Mouse (Mus musculus): ENCODE measurements around the gene Tex10. TPM values are rescaled to one million over a fixed set of nuclear protein-coding genes. Genes with fewer than 3 reads are reported as not detected.
"Not testable (repeated sequence)": the region's sequence is repeated elsewhere in the genome, so short reads cannot be mapped to it uniquely, and the experiment has no call there.

Tex10 gene
- polyA plus RNA-seq, 1 experiment from 2014 or later = 54.0 TPM

DNA sequence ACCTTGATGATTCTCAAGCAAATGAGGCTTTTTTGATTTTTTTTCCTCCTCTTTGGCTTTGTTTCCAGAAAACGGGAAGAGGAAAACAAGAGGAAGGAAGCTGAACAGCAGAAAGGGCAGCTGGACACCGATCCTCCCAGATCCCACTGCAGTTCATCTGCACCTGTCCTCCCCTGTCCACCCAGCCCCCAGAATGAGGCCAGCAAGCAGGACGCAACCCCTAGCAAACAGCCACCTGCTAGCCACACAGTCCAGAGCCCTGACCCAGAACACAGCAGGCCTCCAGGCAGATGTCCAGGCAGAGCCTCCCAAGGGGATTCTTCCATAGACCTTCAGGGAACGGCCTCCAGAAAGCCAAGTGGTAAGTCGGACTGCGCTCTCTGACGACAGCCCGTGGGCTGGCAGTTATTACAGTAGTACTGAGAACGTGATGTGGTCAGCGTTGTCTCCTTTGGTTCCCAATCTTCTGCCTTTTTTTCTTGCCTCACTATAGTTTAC is 57.4 kb downstream of the Tex10 start:
- Histone ChIP-seq H3K4me2 (ENCODE audit: low read depth, low read length) (no peak overlapping the region), H3K4me1 (ENCODE audit: control insufficient read depth, insufficient read depth, low read length) (no peaks in the 10 kb centered on the region), H3K36me3 (ENCODE audit: control insufficient read depth, insufficient read depth, low read length) (0 out of 2 replicates have a peak, but pooled peaks cover 14% of the 10 kb centered on the region), H3K27me3 (replicated peaks; ENCODE audit: control insufficient read depth, insufficient read depth, low read length) (no peaks in the 10 kb centered on the region), H3K9me3 (ENCODE audit: control insufficient read depth, low read length) (no peaks in the 10 kb centered on the region), H3K9ac (ENCODE audit: low read depth, low read length) (no peak overlapping the region), H3K27ac (replicated peaks; ENCODE audit: low read depth, low read length) (no peak overlapping the region), H3K4me3 (ENCODE audit: low read depth, low read length) (no peak overlapping the region)
- ATAC-seq (ENCODE audit: low read depth) (no peak), DNase-seq (ENCODE audit: low spot score) (no peak)
- 79% methylated on average over 10 of the region's 10 CpGs for WGBS

DNA sequence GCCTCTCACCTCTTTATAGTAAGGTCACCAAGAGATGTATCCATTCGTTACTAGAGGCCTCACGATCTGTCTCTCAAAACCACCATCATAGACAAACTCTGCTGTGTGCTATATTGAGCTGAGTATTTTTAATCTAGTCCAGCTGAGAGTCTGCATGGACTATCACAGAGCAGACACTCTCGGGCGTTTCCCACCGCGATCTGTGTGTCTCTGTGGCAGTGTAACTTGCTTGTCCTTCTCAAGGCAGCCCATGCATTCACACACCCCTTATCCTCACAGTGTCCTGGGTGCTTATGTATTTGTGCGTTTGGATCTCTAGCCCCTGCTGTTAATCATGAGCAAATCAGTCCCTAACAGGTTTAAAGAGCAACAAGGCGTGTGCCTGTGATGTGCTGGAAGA is 59.8 kb downstream of the Tex10 start:
- Histone ChIP-seq H3K4me2 (ENCODE audit: low read depth, low read length) (no peak overlapping the region), H3K9ac (ENCODE audit: low read depth, low read length) (no peak overlapping the region), H3K4me1 (ENCODE audit: control insufficient read depth, insufficient read depth, low read length) (no peaks in the 10 kb centered on the region), H3K36me3 (ENCODE audit: control insufficient read depth, insufficient read depth, low read length) (0 out of 2 replicates have a peak, but pooled peaks cover 3% of the 10 kb centered on the region), H3K9me3 (ENCODE audit: control insufficient read depth, low read length) (no peaks in the 10 kb centered on the region), H3K27me3 (replicated peaks; ENCODE audit: control insufficient read depth, insufficient read depth, low read length) (no peaks in the 10 kb centered on the region), H3K4me3 (ENCODE audit: low read depth, low read length) (no peak overlapping the region), H3K27ac (replicated peaks; ENCODE audit: low read depth, low read length) (no peak overlapping the region)
- ATAC-seq (ENCODE audit: low read depth) (no peak), DNase-seq (ENCODE audit: low spot score) (no peak)
- WGBS = 85% methylated on average over 8 of the region's 8 CpGs

DNA sequence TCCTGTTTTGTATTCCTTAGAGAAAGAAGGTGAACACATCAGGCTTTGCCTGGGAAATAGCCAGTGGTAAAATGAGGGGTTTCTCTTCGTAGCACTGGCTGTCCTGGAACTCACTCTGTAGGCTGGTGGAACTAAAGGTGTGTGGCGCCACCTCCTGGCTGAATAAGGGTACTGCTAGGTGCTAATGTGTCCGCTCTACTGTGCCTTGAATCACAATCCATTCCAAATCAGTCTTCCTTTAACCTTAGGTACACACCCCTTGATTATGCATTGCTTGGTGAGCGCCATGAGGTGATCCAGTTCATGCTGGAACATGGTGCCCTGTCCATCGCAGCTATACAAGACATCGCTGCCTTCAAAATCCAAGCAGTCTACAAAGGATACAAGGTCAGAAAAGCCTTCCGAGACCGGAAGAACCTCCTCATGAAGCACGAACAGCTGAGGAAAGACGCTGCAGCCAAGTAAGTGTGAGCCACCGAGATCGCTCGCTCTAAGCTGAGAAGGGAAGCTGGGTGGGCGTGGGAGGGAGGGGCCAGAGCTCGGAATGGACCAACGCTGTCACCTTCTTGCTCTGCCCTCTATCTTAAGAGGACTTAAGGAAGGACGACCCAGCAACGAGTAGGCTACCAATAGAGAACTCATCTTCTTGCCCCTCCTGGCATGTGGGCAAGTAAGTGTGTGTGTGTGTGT is 65.8 kb downstream of the Tex10 start:
- Histone ChIP-seq H3K9ac (ENCODE audit: low read depth, low read length) (no peak overlapping the region), H3K4me3 (ENCODE audit: low read depth, low read length) (no peak overlapping the region), H3K27me3 (replicated peaks; ENCODE audit: control insufficient read depth, insufficient read depth, low read length) (no peaks in the 10 kb centered on the region), H3K4me1 (ENCODE audit: control insufficient read depth, insufficient read depth, low read length) (no peaks in the 10 kb centered on the region), H3K4me2 (ENCODE audit: low read depth, low read length) (peak overlapping the region; percentile 7), H3K9me3 (ENCODE audit: control insufficient read depth, low read length) (no peaks in the 10 kb centered on the region), H3K36me3 (ENCODE audit: control insufficient read depth, insufficient read depth, low read length) (no peaks in the 10 kb centered on the region), H3K27ac (replicated peaks; ENCODE audit: low read depth, low read length) (no peak overlapping the region)
- ATAC-seq (ENCODE audit: low read depth) = no peak
- 45% methylated on average over 18 of the region's 18 CpGs for WGBS
- DNase-seq (ENCODE audit: low spot score) = no peak

DNA sequence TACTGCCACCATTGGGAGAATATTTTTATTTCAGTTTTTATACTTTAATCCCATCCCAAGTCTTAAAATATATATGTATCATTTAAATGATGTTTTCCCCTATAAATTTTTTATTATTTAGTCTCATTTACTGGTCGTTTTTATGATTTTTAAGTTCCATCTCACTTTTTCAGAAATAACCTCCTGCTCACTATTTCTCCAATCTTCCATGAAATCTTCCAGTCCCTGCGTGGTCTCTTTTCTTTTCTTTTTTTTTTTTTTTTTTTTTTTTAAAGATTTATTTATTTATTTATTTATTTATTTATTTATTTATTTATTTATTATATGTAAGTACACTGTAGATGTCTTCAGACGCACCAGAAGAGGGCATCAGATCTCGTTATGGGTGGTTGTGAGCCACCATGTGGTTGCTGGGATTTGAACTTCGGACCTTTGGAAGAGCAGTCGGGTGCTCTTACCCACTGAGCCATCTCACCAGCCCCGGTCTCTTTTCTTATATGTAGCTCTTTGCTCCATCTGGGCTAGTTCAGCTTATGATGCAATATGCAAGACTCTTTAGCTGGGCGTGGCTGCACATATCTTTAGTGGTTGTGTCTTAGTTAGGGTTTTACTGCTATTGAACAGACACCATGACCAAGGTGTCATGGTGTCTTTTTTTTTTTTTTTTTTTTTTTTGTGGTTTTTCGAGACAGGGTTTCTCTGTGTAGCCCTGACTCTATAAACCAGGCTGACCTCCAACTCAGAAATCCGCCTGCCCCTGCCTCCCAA is 67.4 kb downstream of the Tex10 start:
- not testable (repeated sequence) for H3K9me3 ChIP-seq (ENCODE audit: control insufficient read depth, low read length); DNase-seq (ENCODE audit: low spot score); ATAC-seq (ENCODE audit: low read depth); H3K36me3 ChIP-seq (ENCODE audit: control insufficient read depth, insufficient read depth, low read length); H3K27me3 ChIP-seq (replicated peaks; ENCODE audit: control insufficient read depth, insufficient read depth, low read length); H3K9ac ChIP-seq (ENCODE audit: low read depth, low read length); H3K27ac ChIP-seq (replicated peaks; ENCODE audit: low read depth, low read length); H3K4me2 ChIP-seq (ENCODE audit: low read depth, low read length); H3K4me1 ChIP-seq (ENCODE audit: control insufficient read depth, insufficient read depth, low read length); H3K4me3 ChIP-seq (ENCODE audit: low read depth, low read length)
- 86% methylated on average over 8 of the region's 10 CpGs for WGBS

DNA sequence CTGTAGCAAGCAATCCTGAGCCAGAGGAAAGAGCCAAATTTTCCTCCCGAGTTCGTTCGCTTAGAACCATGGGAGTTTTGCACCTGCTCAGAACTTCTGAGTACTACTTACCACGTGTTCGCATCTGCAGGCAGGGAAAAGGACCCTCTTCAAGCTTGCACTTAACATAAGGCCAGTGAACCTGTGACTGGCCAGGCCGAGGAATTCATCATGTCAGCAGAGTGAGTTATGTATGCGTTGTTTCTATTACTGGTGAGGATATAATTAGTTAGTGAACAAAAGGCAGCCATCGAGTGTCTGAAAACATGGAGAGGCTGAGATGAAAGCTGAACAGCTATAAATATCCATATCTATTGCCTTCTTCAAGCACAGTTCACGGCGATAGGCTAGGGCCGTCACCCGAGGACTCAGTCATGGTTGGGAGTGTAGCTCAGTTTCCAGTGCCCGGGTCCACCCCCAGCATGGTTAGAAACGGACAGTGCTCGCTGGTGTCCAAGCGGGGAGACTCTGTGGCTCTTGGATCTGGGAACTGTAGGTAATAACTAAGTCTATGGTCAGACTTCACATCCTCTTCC is 70.1 kb downstream of the Tex10 start:
- Histone ChIP-seq H3K4me1 (ENCODE audit: control insufficient read depth, insufficient read depth, low read length) (no peaks in the 10 kb centered on the region), H3K36me3 (ENCODE audit: control insufficient read depth, insufficient read depth, low read length) (peaks cover 4% of the 10 kb centered on the region; the same call in 1 of the 2 replicates), H3K4me3 (ENCODE audit: low read depth, low read length) (no peak overlapping the region), H3K27me3 (replicated peaks; ENCODE audit: control insufficient read depth, insufficient read depth, low read length) (no peaks in the 10 kb centered on the region), H3K27ac (replicated peaks; ENCODE audit: low read depth, low read length) (no peak overlapping the region), H3K4me2 (ENCODE audit: low read depth, low read length) (no peak overlapping the region), H3K9me3 (ENCODE audit: control insufficient read depth, low read length) (no peaks in the 10 kb centered on the region), H3K9ac (ENCODE audit: low read depth, low read length) (no peak overlapping the region)
- WGBS = 80% methylated on average over 16 of the region's 16 CpGs
- no peak for ATAC-seq (ENCODE audit: low read depth)
- no peak for DNase-seq (ENCODE audit: low spot score)

DNA sequence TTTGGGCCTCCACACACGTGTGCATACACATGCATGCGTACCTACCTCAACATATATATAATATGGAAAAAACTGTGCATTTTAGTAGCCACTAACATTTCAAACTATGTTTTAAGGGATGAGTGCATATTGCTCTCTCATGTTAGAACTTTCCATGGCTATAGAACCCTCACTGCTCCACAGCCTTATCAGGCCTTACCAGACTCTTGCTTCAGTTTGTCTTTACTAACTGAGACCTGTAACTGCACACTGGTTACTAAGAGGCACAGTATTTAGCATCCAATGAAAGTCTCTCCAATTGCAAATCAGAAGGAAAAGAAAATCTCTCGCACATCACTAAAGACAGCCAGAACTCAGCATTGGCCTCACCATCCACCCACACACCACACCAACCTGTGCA is 76.3 kb downstream of the Tex10 start:
- Histone ChIP-seq H3K27me3 (replicated peaks; ENCODE audit: control insufficient read depth, insufficient read depth, low read length) (no peaks in the 10 kb centered on the region), H3K4me1 (ENCODE audit: control insufficient read depth, insufficient read depth, low read length) (no peaks in the 10 kb centered on the region), H3K27ac (replicated peaks; ENCODE audit: low read depth, low read length) (no peak overlapping the region), H3K4me2 (ENCODE audit: low read depth, low read length) (no peak overlapping the region), H3K9ac (ENCODE audit: low read depth, low read length) (no peak overlapping the region), H3K36me3 (ENCODE audit: control insufficient read depth, insufficient read depth, low read length) (peaks cover 13% of the 10 kb centered on the region), H3K4me3 (ENCODE audit: low read depth, low read length) (no peak overlapping the region), H3K9me3 (ENCODE audit: control insufficient read depth, low read length) (no peaks in the 10 kb centered on the region)
- ATAC-seq (ENCODE audit: low read depth) = no peak
- WGBS = 96% methylated on average over 3 of the region's 3 CpGs
- DNase-seq (ENCODE audit: low spot score) = no peak

DNA sequence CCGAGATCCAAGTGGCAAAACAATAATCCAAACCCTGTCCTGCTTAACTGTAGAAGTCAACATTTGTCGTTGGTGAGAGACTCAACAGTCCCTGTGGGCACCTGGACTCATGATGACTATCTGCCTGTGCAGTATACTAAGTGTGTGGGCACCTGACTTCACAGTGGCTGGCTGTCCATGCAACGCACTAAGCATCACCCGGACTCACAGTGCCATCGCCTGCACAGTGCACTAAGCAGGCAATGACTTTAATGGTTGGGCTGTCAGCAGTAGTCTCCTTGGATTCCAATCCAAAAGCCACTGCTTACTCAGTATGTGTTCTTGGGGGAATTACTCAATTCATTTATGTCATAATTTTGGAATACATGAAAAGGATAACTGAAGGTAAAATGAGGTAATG is 90.8 kb downstream of the Tex10 start:
- ATAC-seq (ENCODE audit: low read depth) = no peak
- no peak overlapping the region for H3K9ac ChIP-seq (ENCODE audit: low read depth, low read length)
- no peaks in the 10 kb centered on the region for H3K27me3 ChIP-seq (replicated peaks; ENCODE audit: control insufficient read depth, insufficient read depth, low read length)
- no peaks in the 10 kb centered on the region for H3K4me1 ChIP-seq (ENCODE audit: control insufficient read depth, insufficient read depth, low read length)
- no peak overlapping the region for H3K27ac ChIP-seq (replicated peaks; ENCODE audit: low read depth, low read length)
- H3K36me3 ChIP-seq (ENCODE audit: control insufficient read depth, insufficient read depth, low read length) = 0 out of 2 replicates have a peak, but pooled peaks cover 3% of the 10 kb centered on the region
- no peak overlapping the region for H3K4me2 ChIP-seq (ENCODE audit: low read depth, low read length)
- no peak overlapping the region for H3K4me3 ChIP-seq (ENCODE audit: low read depth, low read length)
- H3K9me3 ChIP-seq (ENCODE audit: control insufficient read depth, low read length) = no peaks in the 10 kb centered on the region
- DNase-seq (ENCODE audit: low spot score) = no peak
- WGBS = 83% methylated on average over 5 of the region's 5 CpGs

DNA sequence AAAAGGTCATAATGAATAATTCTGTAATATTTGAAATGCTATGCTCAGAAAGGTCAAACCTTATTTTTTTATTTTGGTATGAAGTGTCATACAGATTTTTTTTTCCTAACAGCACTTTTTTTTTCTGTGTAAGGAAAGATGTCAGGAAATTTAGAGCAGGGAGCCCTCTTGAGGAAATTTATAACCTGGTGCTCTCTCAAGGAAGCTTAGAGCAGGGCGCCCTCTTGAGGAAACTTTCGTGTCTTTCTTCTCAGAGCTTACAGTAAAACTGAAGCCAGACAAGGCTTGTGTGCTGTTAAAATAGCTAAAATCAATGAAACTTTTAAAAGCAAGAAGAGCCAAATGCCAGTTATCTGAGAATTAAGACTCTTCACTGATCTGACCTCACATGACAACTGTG is 92.3 kb downstream of the Tex10 start:
- Histone ChIP-seq H3K36me3 (ENCODE audit: control insufficient read depth, insufficient read depth, low read length) (0 out of 2 replicates have a peak, but pooled peaks cover 3% of the 10 kb centered on the region), H3K4me2 (ENCODE audit: low read depth, low read length) (no peak overlapping the region), H3K9me3 (ENCODE audit: control insufficient read depth, low read length) (no peaks in the 10 kb centered on the region), H3K27me3 (replicated peaks; ENCODE audit: control insufficient read depth, insufficient read depth, low read length) (no peaks in the 10 kb centered on the region), H3K27ac (replicated peaks; ENCODE audit: low read depth, low read length) (no peak overlapping the region), H3K4me1 (ENCODE audit: control insufficient read depth, insufficient read depth, low read length) (no peaks in the 10 kb centered on the region), H3K9ac (ENCODE audit: low read depth, low read length) (no peak overlapping the region), H3K4me3 (ENCODE audit: low read depth, low read length) (no peak overlapping the region)
- ATAC-seq (ENCODE audit: low read depth) (no peak), DNase-seq (ENCODE audit: low spot score) (peak; percentile 92)
- 4% methylated on average over 2 of the region's 2 CpGs for WGBS

All from embryonic facial prominence, embryonic 14.5 days (tissue).